Mouse (Mus musculus) limb, embryonic 11.5 days (tissue): ENCODE measurements at regions not wholly inside any gene's neighbourhood (a gene's known extent, or its start where the extent isn't known, plus 50 kb on each side); places are given as distances from the start of the nearest gene placed in this dataset.

Experiments
- ATAC-seq: fragments of 200-750 bp; cut with Nextera tagmentation; 2 replicates; pipeline ENCODE4 v1.8.0; 2017; ENCODE audit warnings: low read depth; ENCODE audit not compliant: insufficient number of reproducible peaks, low FRiP score, low TSS enrichment
- DNase-seq: peaks from one replicate; pipeline ENCODE4 v3.0.0-alpha.2; 2015; ENCODE audit warnings: low spot score
- H3K27ac ChIP-seq: fragments of 300-500 bp; sonication (generic); replicated peaks from 2 replicates; pipeline ENCODE4 v1.5.1; 2014; ENCODE audit warnings: low read depth, mild to moderate bottlenecking, low read length
- H3K27me3 ChIP-seq: fragments of 300-500 bp; sonication (generic); 2 replicates; pipeline ENCODE4 v1.6.1; 2014; ENCODE audit warnings: mild to moderate bottlenecking, low read length, mixed read lengths; ENCODE audit not compliant: control insufficient read depth, insufficient read depth
- H3K36me3 ChIP-seq: fragments of 300-500 bp; sonication (generic); 2 replicates; pipeline ENCODE4 v1.6.1; 2014; ENCODE audit warnings: mild to moderate bottlenecking, low read length, moderate library complexity, mixed read lengths; ENCODE audit not compliant: control insufficient read depth, insufficient read depth
- H3K4me1 ChIP-seq: fragments of 300-500 bp; sonication (generic); 2 replicates; pipeline ENCODE4 v1.6.1; 2014; ENCODE audit warnings: low read length, mixed read lengths; ENCODE audit not compliant: control insufficient read depth, insufficient read depth
- H3K4me2 ChIP-seq: fragments of 300-500 bp; sonication (generic); 2 replicates; pipeline ENCODE4 v1.6.1; 2014; ENCODE audit warnings: low read depth, mild to moderate bottlenecking, moderate library complexity; ENCODE audit not compliant: severe bottlenecking
- H3K4me3 ChIP-seq: fragments of 300-500 bp; sonication (generic); 2 replicates; pipeline ENCODE4 v1.5.1; 2014; ENCODE audit warnings: low read depth, low read length
- H3K9ac ChIP-seq: fragments of 300-500 bp; sonication (generic); 2 replicates; pipeline ENCODE4 v1.6.1; 2014; ENCODE audit warnings: mild to moderate bottlenecking, low read length
- H3K9me3 ChIP-seq: fragments of 300-500 bp; sonication (generic); 2 replicates; pipeline ENCODE4 v1.6.1; 2016; ENCODE audit warnings: low read length; ENCODE audit not compliant: control insufficient read depth
- WGBS: fragments of 180-500 bp; shearing (Covaris S2); extraction: QIAGEN DNeasy Blood & Tissue Kit; methylation state at CpG from one replicate; pipeline ENCODE4 v1.1.7; 2014; 5-methylcytosine and 5-hydroxymethylcytosine counted together

- Histone ChIP-seq H3K27ac (no peak overlapping the region), H3K4me2 (no peak overlapping the region), H3K4me1 (no peaks in the 10 kb centered on the region), H3K36me3 (no peaks in the 10 kb centered on the region), H3K9ac (no peak overlapping the region), H3K27me3 (no peaks in the 10 kb centered on the region), H3K4me3 (no peak overlapping the region), H3K9me3 (no peaks in the 10 kb centered on the region)
- ATAC-seq, result no peak
- WGBS, result 89% methylated on average over 2 of the region's 2 CpGs
- no peak for DNase-seq
These were observed 51.8 kb upstream of the 1190002N15Rik start for GRCm38 (mm10) chr9:94589672-94590071.

- no peak overlapping the region for H3K4me3 ChIP-seq
- H3K9me3 ChIP-seq, result no peaks in the 10 kb centered on the region
- H3K9ac ChIP-seq, result no peak overlapping the region
- ATAC-seq (no peak), DNase-seq (no peak)
- H3K27me3 ChIP-seq, result no peaks in the 10 kb centered on the region
- H3K4me1 ChIP-seq, result no peaks in the 10 kb centered on the region
- no peak overlapping the region for H3K27ac ChIP-seq
- no peaks in the 10 kb centered on the region for H3K36me3 ChIP-seq
- 83% methylated on average over 2 of the region's 2 CpGs for WGBS
- H3K4me2 ChIP-seq, result no peak overlapping the region
These were observed 64.7 kb upstream of the Slc9a9 start for GRCm38 (mm10) chr9:94604993-94605392.

DNA sequence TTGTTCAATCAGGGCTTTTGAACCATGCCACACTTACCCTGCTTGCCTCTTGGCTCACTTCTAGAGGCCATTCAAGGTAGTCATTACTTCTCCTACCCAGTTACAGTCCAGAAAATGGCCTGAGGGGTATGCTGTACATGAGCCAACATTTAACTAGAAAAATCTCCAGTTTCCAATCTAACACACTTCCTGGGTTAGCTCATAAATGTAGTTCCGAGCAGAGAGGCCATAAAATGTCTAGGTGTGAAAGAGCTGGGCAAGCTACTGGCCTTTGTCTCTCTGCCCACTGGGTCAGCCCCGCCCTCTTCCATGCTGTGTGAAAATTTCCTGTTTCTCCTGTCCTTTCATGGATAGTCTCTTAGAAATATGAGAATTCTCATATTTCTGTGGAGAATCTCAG, 63.3 kb upstream of the Slc9a9 start:
- ATAC-seq (peak; percentile 53), DNase-seq (peak; percentile 44)
- no peak overlapping the region for H3K4me2 ChIP-seq
- H3K27ac ChIP-seq, result no peak overlapping the region
- no peak overlapping the region for H3K4me3 ChIP-seq
- no peak overlapping the region for H3K9ac ChIP-seq
- 37% methylated on average over 2 of the region's 2 CpGs for WGBS
- H3K9me3 ChIP-seq, result no peaks in the 10 kb centered on the region
- H3K4me1 ChIP-seq, result no peaks in the 10 kb centered on the region
- H3K27me3 ChIP-seq, result no peaks in the 10 kb centered on the region
- no peaks in the 10 kb centered on the region for H3K36me3 ChIP-seq

- ATAC-seq (no peak), DNase-seq (no peak)
- Histone ChIP-seq H3K4me3 (no peak overlapping the region), H3K9me3 (no peaks in the 10 kb centered on the region), H3K27ac (no peak overlapping the region), H3K4me2 (no peak overlapping the region), H3K36me3 (no peaks in the 10 kb centered on the region), H3K4me1 (no peaks in the 10 kb centered on the region), H3K27me3 (no peaks in the 10 kb centered on the region), H3K9ac (no peak overlapping the region)
- WGBS, result 74% methylated on average over 13 of the region's 13 CpGs
These were observed 62.5 kb upstream of the Slc9a9 start for GRCm38 (mm10) chr9:94607011-94607749.

DNA sequence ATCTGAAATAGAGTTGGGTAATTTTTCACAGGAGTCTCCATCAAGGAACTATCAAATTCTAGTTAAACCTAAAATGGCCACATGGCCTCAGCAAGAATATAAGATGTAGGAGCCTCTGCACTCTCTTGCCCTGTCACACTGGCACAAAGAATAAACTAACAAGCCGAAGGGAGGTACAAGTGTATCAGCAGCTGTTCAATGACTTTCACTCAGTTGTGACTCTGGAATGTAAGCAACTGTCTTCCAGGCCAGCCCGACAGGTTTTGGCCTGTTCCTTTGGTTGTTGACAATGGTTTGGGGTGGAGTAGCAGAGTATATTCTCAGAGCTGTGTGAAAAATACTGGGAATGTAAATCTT, 62.0 kb upstream of the Slc9a9 start:
- H3K27ac ChIP-seq, result no peak overlapping the region
- no peaks in the 10 kb centered on the region for H3K27me3 ChIP-seq
- no peaks in the 10 kb centered on the region for H3K9me3 ChIP-seq
- H3K4me2 ChIP-seq, result no peak overlapping the region
- WGBS, result 69% methylated on average over 2 of the region's 2 CpGs
- no peaks in the 10 kb centered on the region for H3K4me1 ChIP-seq
- H3K36me3 ChIP-seq, result no peaks in the 10 kb centered on the region
- H3K9ac ChIP-seq, result no peak overlapping the region
- H3K4me3 ChIP-seq, result no peak overlapping the region
- ATAC-seq, result no peak
- no peak for DNase-seq

GRCm38 (mm10) chr9:94610101-94610500, 59.6 kb upstream of the Slc9a9 start:
- whole genome bisulfite sequencing, result 79% methylated on average over 3 of the region's 3 CpGs
- ATAC-seq, result no peak
- Histone ChIP-seq H3K36me3 (no peaks in the 10 kb centered on the region), H3K9ac (no peak overlapping the region), H3K27ac (no peak overlapping the region), H3K4me3 (no peak overlapping the region), H3K9me3 (no peaks in the 10 kb centered on the region), H3K27me3 (no peaks in the 10 kb centered on the region), H3K4me2 (no peak overlapping the region), H3K4me1 (no peaks in the 10 kb centered on the region)
- DNase-seq, result no peak

GRCm38 (mm10) chr9:94610600-94611337, 58.9 kb upstream of the Slc9a9 start:
- Histone ChIP-seq H3K4me3 (no peak overlapping the region), H3K27me3 (no peaks in the 10 kb centered on the region), H3K36me3 (no peaks in the 10 kb centered on the region), H3K27ac (no peak overlapping the region), H3K9ac (no peak overlapping the region), H3K4me1 (no peaks in the 10 kb centered on the region), H3K4me2 (no peak overlapping the region), H3K9me3 (no peaks in the 10 kb centered on the region)
- no peak for ATAC-seq
- no peak for DNase-seq
- 80% methylated on average over 5 of the region's 5 CpGs for WGBS

- ATAC-seq, result no peak
These were observed 55.6 kb upstream of the Slc9a9 start for GRCm38 (mm10) chr9:94613891-94614671.

More at GRCm38 (mm10) chr9:94613891-94614671, 55.6 kb upstream of the Slc9a9 start:
- Histone ChIP-seq H3K27ac (no peak overlapping the region), H3K27me3 (no peaks in the 10 kb centered on the region), H3K9me3 (no peaks in the 10 kb centered on the region), H3K36me3 (no peaks in the 10 kb centered on the region), H3K4me1 (no peaks in the 10 kb centered on the region), H3K9ac (no peak overlapping the region), H3K4me3 (no peak overlapping the region), H3K4me2 (no peak overlapping the region)
- 52% methylated on average over 6 of the region's 6 CpGs for WGBS
- DNase-seq, result no peak
